Mouse (Mus musculus) layer of hippocampus, adult 6 months (tissue): ENCODE data around the gene Muc1. TPM values are rescaled to one million over a fixed set of nuclear protein-coding genes. Genes with fewer than 3 reads are reported as not detected.

Experiments used
- long read RNA-seq, 2 experiments: library from polyadenylated mRNA; unstranded; transcript quantifications; one replicate each; pipeline ENCODE4 v2.0.0; 2019 to 2020
- microRNA-seq: library from miRNA; unstranded; fragments of <30 nt; microRNA quantifications from one replicate; pipeline ENCODE4 v1.2.0, GENCODE M21; 2020
- polyA plus RNA-seq: library from polyadenylated mRNA; unstranded; fragments of <200 nt; fragmentation: Nextera tagmentation; gene quantifications from 2 replicates; pipeline ENCODE4 v1.2.3, GENCODE M21; 2021

Muc1 gene
- polyA plus RNA-seq: not detected in 2 replicates
- long read RNA-seq, experiment 1: 0 reads
- long read RNA-seq, experiment 2, partial matches to known transcripts: 1 of 1 reads
- long read RNA-seq, experiment 2, other reads (novel, unspliced or antisense): 0 of 1 reads

DNA sequence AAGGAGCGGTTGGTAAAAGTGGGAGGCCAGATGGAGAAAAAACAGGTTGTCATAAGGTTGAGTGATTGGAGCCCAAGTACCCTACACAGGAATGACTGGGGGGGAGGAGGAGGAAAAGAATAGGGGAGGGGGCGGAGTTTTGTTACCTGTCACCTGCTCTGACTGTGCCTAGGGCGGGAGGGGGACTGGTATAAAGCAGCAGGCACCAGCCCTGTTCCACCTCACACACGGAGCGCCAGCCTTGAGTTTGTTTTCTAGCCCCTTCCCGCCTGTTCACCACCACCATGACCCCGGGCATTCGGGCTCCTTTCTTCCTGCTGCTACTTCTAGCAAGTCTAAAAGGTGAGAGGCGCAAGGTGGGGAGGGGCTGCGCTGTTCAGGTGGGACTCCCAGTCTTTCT is at the start of gene Muc1:
Gene Muc1 (plus strand): TSS at position 222 of the 400 bp plus-strand sequence.

DNA sequence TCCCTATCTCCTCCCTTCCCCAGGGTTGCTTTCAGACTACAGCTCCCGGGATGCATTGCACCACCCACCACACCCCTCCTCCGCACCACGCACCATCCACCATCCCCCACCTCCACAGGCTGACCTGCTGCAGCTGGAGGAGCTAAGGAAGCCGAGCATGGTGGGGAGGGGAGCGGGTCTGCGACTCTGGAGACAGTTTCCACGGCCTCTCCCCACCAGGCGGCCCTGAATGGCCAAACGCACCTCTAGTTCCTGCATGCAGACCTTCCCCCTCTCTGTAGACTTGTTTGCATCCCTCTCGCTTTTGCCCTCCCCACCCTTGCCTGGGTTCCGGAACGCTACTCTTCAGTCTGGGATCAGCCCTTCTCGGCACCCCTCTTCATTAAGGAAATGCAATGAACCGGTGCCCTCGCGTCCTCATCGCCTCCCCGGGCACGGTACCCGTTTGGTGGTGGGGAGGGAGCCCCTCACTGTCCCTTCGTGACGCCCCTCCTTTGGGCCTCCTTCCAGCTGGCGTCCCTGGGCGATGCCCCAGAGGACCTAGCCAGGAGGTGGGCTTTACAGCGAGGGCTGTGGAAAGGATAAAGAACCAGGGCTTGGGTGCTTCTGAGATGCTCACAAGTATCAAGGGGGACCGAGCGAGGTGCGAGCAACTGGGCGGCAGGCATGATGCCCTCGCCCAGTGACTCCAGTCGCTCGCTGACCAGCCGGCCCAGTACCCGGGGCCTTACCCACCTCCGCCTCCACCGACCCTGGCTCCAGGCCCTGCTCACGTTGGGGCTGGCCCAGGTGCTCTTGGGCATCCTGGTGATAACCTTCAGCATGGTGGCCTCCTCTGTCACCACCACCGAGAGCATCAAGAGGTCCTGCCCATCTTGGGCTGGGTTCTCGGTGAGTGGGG is 45.5 kb upstream of the Muc1 start, which contains the start of gene Fam189b:
Gene Fam189b (plus strand): TSS at position 86 of the 901 bp plus-strand sequence.

DNA sequence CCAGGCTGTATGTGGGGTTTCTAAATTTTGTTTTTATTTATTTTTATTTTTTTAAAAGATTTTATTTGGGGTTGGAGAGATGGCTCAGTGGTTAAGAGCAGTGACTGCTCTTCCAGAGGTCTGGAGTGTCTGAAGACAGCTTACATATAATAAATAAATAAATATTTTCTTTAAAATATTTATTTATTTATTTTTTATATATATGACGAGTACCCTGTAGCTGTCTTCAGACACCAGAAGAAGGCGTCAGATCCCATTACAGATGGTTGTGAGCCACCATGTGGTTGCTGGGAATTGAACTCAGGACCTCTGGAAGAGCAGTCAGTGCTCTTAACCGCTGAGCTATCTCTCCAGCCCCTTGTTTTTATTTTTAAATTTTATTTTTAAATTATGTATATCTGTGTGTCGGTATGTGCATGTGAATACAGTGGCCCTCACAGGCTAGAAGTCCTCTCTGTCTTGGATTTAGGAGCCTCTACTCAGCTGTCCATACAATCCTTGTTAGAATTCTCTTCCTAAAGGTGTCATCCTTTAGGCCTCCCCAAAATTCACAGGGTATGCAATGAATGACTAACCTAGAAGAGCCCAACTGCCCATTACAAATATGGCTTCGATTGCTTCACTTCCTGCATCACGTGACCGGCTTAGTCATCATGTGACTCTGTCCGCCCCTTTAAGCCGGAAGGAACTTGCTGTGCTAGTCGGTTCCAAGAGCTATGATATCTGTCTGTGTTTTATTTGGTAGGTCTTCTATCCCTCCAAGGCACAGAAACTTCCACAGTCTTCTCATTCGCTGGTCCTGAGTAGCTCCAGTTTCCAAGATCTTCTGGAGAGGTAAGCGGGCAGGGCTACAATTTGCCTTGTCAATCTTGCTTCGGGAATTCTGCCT is 26.4 kb upstream of the Muc1 start, which contains the start of gene Gba:
Gene Gba (plus strand): TSS at position 676 of the 889 bp plus-strand sequence.

DNA sequence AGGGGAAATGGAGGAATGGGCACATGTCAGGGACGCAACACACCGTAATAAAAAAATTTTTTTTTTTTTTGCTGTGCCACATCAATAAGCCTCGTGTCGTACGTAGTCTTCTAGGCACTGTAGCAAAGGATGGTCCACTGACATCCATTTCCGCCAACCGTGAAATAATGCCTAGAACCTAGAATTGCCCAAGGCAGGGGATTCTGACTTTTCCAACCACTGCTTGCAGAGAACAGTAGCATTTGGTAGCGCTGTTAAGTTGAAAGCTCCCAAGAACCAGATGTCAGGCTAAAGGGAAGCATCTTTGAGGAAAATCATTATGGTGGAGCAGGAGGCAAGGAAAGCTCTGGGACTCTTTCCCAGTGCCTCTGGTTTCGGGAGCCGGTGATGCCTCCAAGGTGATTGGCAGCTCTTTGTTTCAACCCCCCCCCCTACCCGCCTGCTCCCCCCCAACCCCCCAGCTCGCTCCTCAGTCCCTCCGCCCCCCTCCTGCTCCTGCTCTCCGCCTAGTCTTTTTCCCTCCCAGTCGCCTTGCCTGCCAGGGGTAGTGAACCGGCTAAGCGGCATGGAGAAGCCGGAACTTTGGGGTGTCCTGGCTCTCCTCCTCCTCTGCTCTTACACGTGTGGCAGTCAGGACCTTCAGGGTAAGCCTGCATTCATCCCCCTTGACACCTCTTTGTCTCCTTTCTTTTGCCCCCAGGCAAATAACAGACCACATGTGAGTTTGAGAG is 14.0 kb upstream of the Muc1 start, which contains the start of gene Thbs3:
Gene Thbs3 (plus strand): TSS at position 500 of the 731 bp plus-strand sequence.

DNA sequence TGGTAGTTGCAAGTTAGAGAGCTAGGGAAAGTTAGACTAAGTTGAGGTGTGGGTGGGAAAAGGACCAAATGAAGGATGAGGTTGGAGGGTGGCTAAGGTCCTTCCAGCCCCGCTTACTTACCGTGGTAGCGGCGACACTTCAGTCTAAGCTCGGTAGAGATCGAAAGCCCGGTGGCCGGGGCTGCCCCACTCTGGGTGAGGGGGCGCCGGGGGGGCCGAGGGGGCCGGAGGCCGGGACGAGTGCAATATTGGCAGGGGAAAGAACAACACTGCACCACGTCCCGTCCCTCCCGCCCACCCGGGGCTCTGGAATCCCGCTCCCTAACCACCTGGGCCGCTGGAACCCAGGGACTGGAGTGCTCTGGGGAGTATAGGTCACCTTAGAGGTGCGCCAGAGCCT is 2.0 kb upstream of the Muc1 start, which contains the start of gene Mtx1:
Gene Mtx1 (minus strand): TSS at position 189 of the 400 bp plus-strand sequence.

DNA sequence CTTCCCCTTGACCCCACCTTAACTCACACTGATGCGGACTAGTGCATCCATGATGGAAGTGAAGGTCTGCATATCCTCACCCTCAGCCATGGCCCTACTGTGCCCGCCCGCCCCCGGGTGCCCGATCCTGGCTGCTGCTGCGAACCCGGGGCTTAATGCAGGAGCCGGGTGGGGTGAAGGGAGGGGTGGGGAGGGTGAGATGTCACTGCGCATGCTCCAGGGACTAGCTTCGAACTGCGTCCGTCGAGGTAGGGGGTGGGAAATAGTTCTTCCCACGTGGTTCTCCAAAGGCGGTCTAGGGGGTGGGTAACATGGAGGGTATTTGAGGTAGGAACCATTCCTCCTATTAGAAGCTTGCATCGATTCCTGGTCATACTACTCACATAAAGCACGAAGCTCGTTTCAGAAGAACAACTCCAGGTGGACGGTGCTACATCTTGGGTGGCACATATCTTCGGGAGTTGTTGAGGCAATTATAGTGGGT is 16.9 kb downstream of the Muc1 start, which contains the start of gene Krtcap2:
Gene Krtcap2 (plus strand): TSS at position 279 of the 484 bp plus-strand sequence.

DNA sequence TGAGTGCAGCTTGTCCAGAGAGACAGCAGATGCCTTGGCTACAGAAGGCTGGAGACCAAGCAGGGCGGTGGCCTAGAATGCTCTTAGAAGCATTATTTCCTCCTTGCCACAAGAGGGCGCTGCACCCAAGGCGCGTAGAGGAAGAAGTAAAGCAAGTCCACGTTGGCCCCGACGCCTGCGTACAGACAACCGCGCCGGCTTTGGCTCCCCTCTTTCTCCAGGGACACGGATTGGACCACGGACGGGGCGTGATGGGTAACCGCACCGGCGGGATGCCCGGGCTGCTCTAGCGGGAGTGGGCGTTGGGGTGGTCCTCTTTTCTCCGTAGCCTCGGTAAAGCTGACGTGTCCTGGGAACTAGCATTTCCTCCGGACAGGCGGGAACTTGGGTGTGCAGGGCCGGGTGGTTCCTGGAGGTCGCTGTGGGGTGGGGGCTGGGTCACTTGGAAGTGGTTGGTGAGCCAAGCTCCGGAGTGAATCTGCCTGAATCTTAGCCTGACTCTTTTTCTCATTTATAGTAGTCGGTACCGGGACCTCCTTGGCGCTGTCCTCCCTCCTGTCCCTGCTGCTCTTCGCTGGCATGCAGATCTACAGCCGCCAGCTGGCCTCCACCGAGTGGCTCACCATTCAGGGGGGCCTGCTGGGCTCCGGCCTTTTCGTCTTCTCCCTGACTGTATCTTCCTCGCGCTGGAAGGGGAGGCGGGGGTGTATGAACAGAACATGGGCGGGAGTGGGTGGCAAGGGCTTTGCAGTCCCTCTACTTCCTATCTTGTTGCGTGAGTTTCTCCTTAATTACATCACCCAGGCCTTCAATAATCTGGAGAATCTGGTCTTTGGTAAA is 17.6 kb downstream of the Muc1 start, which contains the start of gene Trim46:
Gene Trim46 (minus strand): TSS at position 49 of the 840 bp plus-strand sequence.

DNA sequence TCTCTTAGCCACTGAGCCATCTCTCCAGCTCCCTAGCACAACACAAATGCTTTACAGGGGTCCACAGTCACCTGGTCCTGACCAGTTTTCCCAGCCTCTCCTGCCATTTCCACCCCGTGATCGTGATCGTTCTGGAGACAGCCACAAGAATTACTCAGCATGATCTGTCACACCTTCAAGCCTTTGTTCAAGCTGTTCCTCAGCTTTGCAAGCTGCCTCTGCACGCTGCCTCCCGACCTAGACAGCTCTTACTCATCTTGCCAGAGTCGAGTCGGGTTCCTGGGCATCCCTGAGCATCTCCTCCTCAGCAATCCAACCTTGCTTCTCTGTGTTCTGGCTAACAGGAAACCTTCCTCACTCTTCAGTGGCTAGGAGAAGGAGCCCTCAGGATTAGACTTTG is 30.2 kb downstream of the Muc1 start, which contains the start of gene Dpm3:
Gene Dpm3 (plus strand): TSS at position 283 of the 400 bp plus-strand sequence.

DNA sequence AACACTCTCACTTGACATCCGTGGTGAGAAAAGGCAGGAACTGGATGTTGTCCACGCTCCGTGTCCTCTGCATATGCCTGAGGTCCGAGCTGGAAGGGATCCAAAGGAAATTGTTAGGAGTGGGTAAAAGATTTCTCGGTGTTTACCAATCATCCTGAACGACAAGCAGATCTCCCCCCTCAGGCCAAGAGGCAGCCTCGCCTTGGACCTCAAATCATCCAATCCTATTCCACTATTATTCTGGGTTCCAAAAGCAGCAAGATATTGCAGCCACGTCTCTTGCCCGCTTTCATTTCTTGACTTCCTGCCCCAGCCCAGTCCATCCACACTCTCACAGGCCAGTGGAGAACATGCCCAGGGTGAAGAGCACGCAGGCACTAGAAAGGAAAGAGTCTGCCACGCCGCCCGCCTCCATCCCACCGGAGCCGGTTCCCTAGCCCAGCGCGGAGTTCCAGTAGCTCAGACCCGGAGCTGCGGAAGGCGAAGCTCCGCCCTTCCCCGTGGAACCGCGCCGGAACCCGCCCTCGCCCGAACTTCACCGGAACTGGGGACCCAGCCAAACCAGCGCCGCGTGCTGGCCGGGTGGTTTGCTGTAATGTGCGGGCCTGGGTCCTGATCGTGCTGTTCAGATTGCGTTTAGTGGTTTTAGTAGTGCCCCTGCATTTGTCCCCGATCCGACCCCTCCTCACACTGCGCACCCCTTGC is 41.3 kb downstream of the Muc1 start, which contains the start of gene Slc50a1:
Gene Slc50a1 (minus strand): TSS at position 520 of the 705 bp plus-strand sequence.

DNA sequence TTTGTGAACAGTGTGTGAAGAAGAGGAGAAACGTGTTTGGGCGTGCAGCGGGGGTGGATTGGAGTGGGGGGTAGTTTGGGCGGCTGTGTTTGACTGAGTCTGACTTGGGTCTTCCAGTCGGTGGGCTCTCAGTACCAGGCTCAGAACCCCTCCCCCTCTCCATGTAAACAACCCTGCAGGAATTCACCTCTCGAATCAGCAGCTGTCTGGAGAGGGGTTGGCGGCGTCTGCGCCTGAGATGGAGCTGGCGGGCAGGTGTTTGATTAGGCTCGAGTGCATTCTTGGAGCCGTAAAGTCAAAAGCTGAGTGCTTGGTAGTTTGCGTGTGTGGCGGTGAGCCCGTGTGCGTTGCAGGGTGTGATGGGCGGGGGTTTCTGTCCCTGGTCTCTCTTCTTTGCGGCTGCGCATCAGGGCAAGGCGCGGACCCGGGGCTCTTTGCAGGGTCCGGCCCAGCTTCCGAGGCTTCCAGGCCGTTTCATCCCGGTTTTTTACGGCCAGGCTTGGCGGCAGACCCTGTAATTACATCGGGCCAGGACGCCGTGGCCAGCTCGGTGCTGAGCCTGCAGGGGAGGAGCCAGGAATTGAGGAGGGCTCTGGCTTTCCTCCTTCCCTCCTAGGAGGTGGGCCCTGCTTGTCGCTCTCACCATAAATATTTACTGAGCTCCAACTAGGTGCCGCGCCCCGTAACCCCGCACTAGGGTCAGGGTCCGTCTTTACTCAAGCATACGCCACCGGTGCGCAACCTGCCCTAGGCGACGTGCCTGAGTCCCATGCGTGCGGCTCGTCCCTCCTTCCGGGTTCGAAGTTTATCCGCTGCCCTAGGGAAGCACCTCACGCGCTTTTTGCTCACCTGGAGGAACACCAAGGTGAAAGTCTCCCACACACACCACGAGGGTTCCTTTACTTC is 52.0 kb downstream of the Muc1 start, which contains the start of gene Efna1:
Gene Efna1 (minus strand): TSS at position 537 of the 906 bp plus-strand sequence.

Small RNAs within 50 kb of the gene (microRNA-seq; reads per million reads assigned to microRNA genes)
- gene Mir92b: 8,824 reads per million, percentile 95 among the genes with 10 or more reads in this experiment

Other genes with a start within 250 kb of the Muc1 start
- 40.8 and 48.7 TPM in 2 replicates for gene Rusc1, start 135.7 kb upstream of the Muc1 start, polyA plus RNA-seq
- gene Gm43738, start 128.0 kb upstream of the Muc1 start, polyA plus RNA-seq: not detected in 2 replicates
- 183 TPM in 2 replicates for gene Fdps, start 127.1 kb upstream of the Muc1 start, polyA plus RNA-seq
- 0.20 TPM in 1 of 2 replicates, not detected in the other for gene Pklr, start 92.9 kb upstream of the Muc1 start, polyA plus RNA-seq
- 1.9 and 2.1 TPM in 2 replicates for gene Hcn3, start 68.9 kb upstream of the Muc1 start, polyA plus RNA-seq
- 2.3 and 2.6 TPM in 2 replicates for gene Clk2, start 64.3 kb upstream of the Muc1 start, polyA plus RNA-seq
- gene Scamp3, start 51.6 kb upstream of the Muc1 start, polyA plus RNA-seq: 79.6 and 80.4 TPM in 2 replicates
- gene Fam189b, start 45.9 kb upstream of the Muc1 start, polyA plus RNA-seq: 7.2 and 8.7 TPM in 2 replicates
- 24.0 and 25.6 TPM in 2 replicates for gene Gba, start 26.1 kb upstream of the Muc1 start, polyA plus RNA-seq
- 10.7 and 16.8 TPM in 2 replicates for gene Thbs3, start 13.9 kb upstream of the Muc1 start, polyA plus RNA-seq
- gene Mtx1, start 2.0 kb upstream of the Muc1 start, polyA plus RNA-seq: 125 and 128 TPM in 2 replicates
- 237 and 255 TPM in 2 replicates for gene Krtcap2, start 16.9 kb downstream of the Muc1 start, polyA plus RNA-seq
- gene Trim46, start 17.3 kb downstream of the Muc1 start, polyA plus RNA-seq: 20.0 and 21.4 TPM in 2 replicates
- 320 and 365 TPM in 2 replicates for gene Dpm3, start 30.3 kb downstream of the Muc1 start, polyA plus RNA-seq
- 56.9 and 59.5 TPM in 2 replicates for gene Slc50a1, start 41.5 kb downstream of the Muc1 start, polyA plus RNA-seq
- gene Efna1, start 52.1 kb downstream of the Muc1 start, polyA plus RNA-seq: 11.3 and 12.4 TPM in 2 replicates
- 11.0 and 12.5 TPM in 2 replicates for gene Efna3, start 93.9 kb downstream of the Muc1 start, polyA plus RNA-seq
- 0.39 and 0.40 TPM in 2 replicates for gene Efna4, start 109.0 kb downstream of the Muc1 start, polyA plus RNA-seq
- 26.6 and 28.2 TPM in 2 replicates for gene Adam15, start 120.9 kb downstream of the Muc1 start, polyA plus RNA-seq
- not detected in 2 replicates for gene Dcst2, start 132.9 kb downstream of the Muc1 start, polyA plus RNA-seq
- 1.4 TPM in 2 replicates for gene Dcst1, start 136.2 kb downstream of the Muc1 start, polyA plus RNA-seq
- gene Zbtb7b, start 165.7 kb downstream of the Muc1 start, polyA plus RNA-seq: 0.23 and 0.59 TPM in 2 replicates
- not detected in 2 replicates for gene Lenep, start 173.7 kb downstream of the Muc1 start, polyA plus RNA-seq
- 27.2 and 28.1 TPM in 2 replicates for gene Flad1, start 182.8 kb downstream of the Muc1 start, polyA plus RNA-seq
- 10.2 and 10.3 TPM in 2 replicates for gene Cks1b, start 189.3 kb downstream of the Muc1 start, polyA plus RNA-seq
- gene Shc1, start 189.4 kb downstream of the Muc1 start, polyA plus RNA-seq: 2.7 and 3.0 TPM in 2 replicates
- 5.8 and 6.2 TPM in 2 replicates for gene Pygo2, start 201.2 kb downstream of the Muc1 start, polyA plus RNA-seq
- 20.1 and 28.3 TPM in 2 replicates for gene Pbxip1, start 207.6 kb downstream of the Muc1 start, polyA plus RNA-seq
- gene Pmvk, start 225.5 kb downstream of the Muc1 start, polyA plus RNA-seq: 64.1 and 68.4 TPM in 2 replicates